Mouse (Mus musculus) liver, postnatal 0 days (tissue): ENCODE measurements at regions not wholly inside any gene's neighbourhood (a gene's known extent, or its start where the extent isn't known, plus 50 kb on each side); places are given as distances from the start of the nearest gene placed in this dataset.

Source experiments
- CTCF ChIP-seq: sonication (generic); IDR thresholded peaks from 2 replicates; pipeline ENCODE4 v1.5.1; 2016; ENCODE audit warnings: antibody characterized with exemption, low read depth
- EP300 ChIP-seq: IDR thresholded peaks from 2 replicates; pipeline ENCODE4 v1.6.1; 2016; ENCODE audit warnings: antibody characterized with exemption, low read depth, mild to moderate bottlenecking

DNA sequence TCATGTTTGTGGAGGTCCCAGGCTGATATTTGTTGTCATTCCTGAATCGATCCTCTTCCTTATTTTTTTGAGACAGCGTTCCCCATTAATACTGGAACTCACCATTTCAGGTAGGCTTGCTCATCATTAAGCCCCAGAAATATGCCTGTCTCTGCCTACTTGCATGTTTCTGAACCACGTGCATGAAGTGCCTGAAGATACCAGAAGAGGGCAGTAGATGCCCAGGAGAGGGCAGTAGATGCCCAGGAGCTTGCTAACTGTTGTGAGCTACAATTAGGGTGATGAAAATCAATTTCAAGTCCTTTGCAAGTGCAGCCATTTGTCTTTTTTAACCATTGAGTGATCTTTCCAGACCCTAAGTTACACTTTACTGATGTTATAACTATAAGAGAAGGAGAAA is 871.6 kb upstream of the Ddx18 start:
- peak; percentile 51 for TF ChIP-seq CTCF
- TF ChIP-seq EP300, result no peak
